8 mouse cellular contexts compared by ENCODE assay signal in genomic region chr1:132367692-132368506, GRCm38 (mm10). TPM values are rescaled to one million over a fixed set of nuclear protein-coding genes. Genes with fewer than 3 reads are reported as not detected.
DNase-seq lines count a peak whose midpoint lies in the region; ATAC-seq lines count a peak whose summit lies in the region.

No protein-coding gene starts in this region.

- WGBS in embryonic facial prominence, embryonic 13.5 days = 31% methylated on average over 7 of the region's 7 CpGs
- 36% methylated on average over 7 of the region's 7 CpGs for WGBS in limb, embryonic 13.5 days
- 35% methylated on average over 7 of the region's 7 CpGs for WGBS in midbrain, embryonic 15.5 days

- no peaks in the 10 kb centered on the region for H3K27me3 ChIP-seq in embryonic facial prominence, embryonic 13.5 days
- H3K27me3 ChIP-seq in limb, embryonic 13.5 days = no peaks in the 10 kb centered on the region
- no peaks in the 10 kb centered on the region for H3K27me3 ChIP-seq in midbrain, embryonic 15.5 days (replicated peaks)

- no peak overlapping the region for H3K27ac ChIP-seq in embryonic facial prominence, embryonic 13.5 days
- no peak overlapping the region for H3K27ac ChIP-seq in limb, embryonic 13.5 days
- no peak overlapping the region for H3K27ac ChIP-seq in midbrain, embryonic 15.5 days

- H3K4me2 ChIP-seq in embryonic facial prominence, embryonic 13.5 days = no peak overlapping the region
- no peak overlapping the region for H3K4me2 ChIP-seq in limb, embryonic 13.5 days (replicated peaks)
- H3K4me2 ChIP-seq in midbrain, embryonic 15.5 days = no peak overlapping the region

- H3K9ac ChIP-seq in embryonic facial prominence, embryonic 13.5 days = 0 out of 2 replicates have a peak overlapping the region, but pooled peaks have one; percentile 32
- H3K9ac ChIP-seq in limb, embryonic 13.5 days = 0 out of 2 replicates have a peak overlapping the region, but pooled peaks have one; percentile 26
- H3K9ac ChIP-seq in midbrain, embryonic 15.5 days = no peak overlapping the region

- H3K36me3 ChIP-seq in embryonic facial prominence, embryonic 13.5 days = peaks cover 35% of the 10 kb centered on the region
- H3K36me3 ChIP-seq in limb, embryonic 13.5 days = peaks cover 45% of the 10 kb centered on the region
- no peaks in the 10 kb centered on the region for H3K36me3 ChIP-seq in midbrain, embryonic 15.5 days (replicated peaks)

- no peak for ATAC-seq in embryonic facial prominence, embryonic 13.5 days (ENCODE audit: insufficient number of reproducible peaks, insufficient read depth, low FRiP score, low TSS enrichment, low read depth)
- peak; percentile 67 for ATAC-seq in limb, embryonic 13.5 days (ENCODE audit: low FRiP score, low read depth)
- ATAC-seq in midbrain, embryonic 15.5 days (replicated peaks) = peak; percentile 86

- DNase-seq in 416B (ENCODE audit: low read depth) = peak; percentile 85
- DNase-seq in adrenal gland, postnatal 36 days = peak; percentile 87 to 91
- peak; percentile 93 for DNase-seq in heart, adult 8-10 months (ENCODE audit: low spot score)
- DNase-seq in kidney, adult 8-10 months = peak; percentile 77 to 89
- peak; percentile 63 to 79 for DNase-seq in spleen, adult 18-20 months

- no peaks in the 10 kb centered on the region for H3K9me3 ChIP-seq in embryonic facial prominence, embryonic 13.5 days
- H3K9me3 ChIP-seq in limb, embryonic 13.5 days = no peaks in the 10 kb centered on the region
- H3K9me3 ChIP-seq in midbrain, embryonic 15.5 days = no peaks in the 10 kb centered on the region

- peaks cover 39% of the 10 kb centered on the region for H3K4me1 ChIP-seq in embryonic facial prominence, embryonic 13.5 days
- H3K4me1 ChIP-seq in limb, embryonic 13.5 days = peaks cover 16% of the 10 kb centered on the region
- peaks cover 41% of the 10 kb centered on the region for H3K4me1 ChIP-seq in midbrain, embryonic 15.5 days

- H3K4me3 ChIP-seq in embryonic facial prominence, embryonic 13.5 days = no peak overlapping the region
- H3K4me3 ChIP-seq in limb, embryonic 13.5 days = no peak overlapping the region
- H3K4me3 ChIP-seq in midbrain, embryonic 15.5 days = no peak overlapping the region

RNA-seq across cellular contexts. Expression of gene Tmcc2, which starts 23.2 kb away (rescaled TPM):
- 1 to 10 TPM; 6.1 to 9.7 TPM for total RNA-seq in adrenal gland, postnatal 36 days (2021)
- polyA plus RNA-seq in embryonic facial prominence, embryonic 13.5 days (2015; fragmentation: Nextera tagmentation; extraction: Ambion mirVana) = 10.5 and 16.1 TPM in 2 replicates
- total RNA-seq in heart, adult 8-10 months (2022) = 10 to 100 TPM; 27.5 to 31.3 (median 28.9) TPM
- polyA plus RNA-seq in limb, embryonic 13.5 days (2015; fragmentation: Nextera tagmentation; extraction: Ambion mirVana) = 12.0 and 14.4 TPM in 2 replicates
- polyA plus RNA-seq in midbrain, embryonic 15.5 days (2015; fragmentation: Nextera tagmentation; extraction: Ambion mirVana) = 38.4 and 39.4 TPM in 2 replicates

RNA-seq across cellular contexts. Expression of gene Dstyk, which starts 49.5 kb away (rescaled TPM):
- 10 to 100 TPM; 22.5 to 23.1 TPM for total RNA-seq in adrenal gland, postnatal 36 days (2021)
- polyA plus RNA-seq in embryonic facial prominence, embryonic 13.5 days (2015; fragmentation: Nextera tagmentation; extraction: Ambion mirVana) = 16.1 and 17.7 TPM in 2 replicates
- total RNA-seq in heart, adult 8-10 months (2022) = 10 to 100 TPM; 15.3 to 16.7 (median 16.0) TPM
- polyA plus RNA-seq in limb, embryonic 13.5 days (2015; fragmentation: Nextera tagmentation; extraction: Ambion mirVana) = 15.8 and 18.0 TPM in 2 replicates
- 12.1 and 12.4 TPM in 2 replicates for polyA plus RNA-seq in midbrain, embryonic 15.5 days (2015; fragmentation: Nextera tagmentation; extraction: Ambion mirVana)

RNA-seq across cellular contexts. Expression of gene Nuak2, which starts 52.0 kb away (rescaled TPM):
- 1 to 10 TPM; 2.8 to 4.9 TPM for total RNA-seq in adrenal gland, postnatal 36 days (2021)
- polyA plus RNA-seq in embryonic facial prominence, embryonic 13.5 days (2015; fragmentation: Nextera tagmentation; extraction: Ambion mirVana) = 2.2 and 4.4 TPM in 2 replicates
- total RNA-seq in heart, adult 8-10 months (2022) = 1 to 10 TPM; 3.8 to 5.2 (median 4.0) TPM
- polyA plus RNA-seq in limb, embryonic 13.5 days (2015; fragmentation: Nextera tagmentation; extraction: Ambion mirVana) = 1.2 and 1.4 TPM in 2 replicates
- polyA plus RNA-seq in midbrain, embryonic 15.5 days (2015; fragmentation: Nextera tagmentation; extraction: Ambion mirVana) = 26.1 and 27.9 TPM in 2 replicates
